Mouse (Mus musculus) hindbrain, embryonic 15.5 days (tissue): ENCODE measurements at regions not wholly inside any gene's neighbourhood (a gene's known extent, or its start where the extent isn't known, plus 50 kb on each side); places are given as distances from the start of the nearest gene placed in this dataset.

Experiments used
- ATAC-seq: fragments of 200-750 bp; cut with Nextera tagmentation; 2 replicates; pipeline ENCODE4 v1.8.0; 2017; ENCODE audit warnings: low read depth, moderate number of reproducible peaks, moderate TSS enrichment; ENCODE audit not compliant: low FRiP score
- H3K27ac ChIP-seq: fragments of 300-500 bp; sonication (generic); replicated peaks from 2 replicates; pipeline ENCODE4 v1.5.1; 2015; ENCODE audit warnings: mild to moderate bottlenecking, inconsistent platforms
- H3K27me3 ChIP-seq: fragments of 300-500 bp; sonication (generic); 2 replicates; pipeline ENCODE4 v1.6.1; 2015; ENCODE audit warnings: control low read depth, inconsistent platforms
- H3K36me3 ChIP-seq: fragments of 300-500 bp; sonication (generic); 2 replicates; pipeline ENCODE4 v1.6.1; 2015; ENCODE audit warnings: control low read depth, inconsistent platforms
- H3K4me1 ChIP-seq: fragments of 300-500 bp; sonication (generic); replicated peaks from 2 replicates; pipeline ENCODE4 v1.6.1; 2015; ENCODE audit warnings: control low read depth, inconsistent platforms
- H3K4me2 ChIP-seq: fragments of 300-500 bp; sonication (generic); 2 replicates; pipeline ENCODE4 v1.6.1; 2015; ENCODE audit warnings: moderate library complexity, mild to moderate bottlenecking, inconsistent platforms
- H3K4me3 ChIP-seq: fragments of 300-500 bp; sonication (generic); 2 replicates; pipeline ENCODE4 v1.5.1; 2015; ENCODE audit warnings: mild to moderate bottlenecking, inconsistent platforms
- H3K9ac ChIP-seq: fragments of 300-500 bp; sonication (generic); 2 replicates; pipeline ENCODE4 v1.6.1; 2015; ENCODE audit warnings: inconsistent platforms
- H3K9me3 ChIP-seq: fragments of 300-500 bp; sonication (generic); 2 replicates; pipeline ENCODE4 v1.6.1; 2016; ENCODE audit warnings: control low read depth, inconsistent platforms
- WGBS: fragments of 180-500 bp; shearing (Covaris S2); methylation state at CpG from one replicate; pipeline ENCODE4 v1.1.7; 2015; 5-methylcytosine and 5-hydroxymethylcytosine counted together

DNA sequence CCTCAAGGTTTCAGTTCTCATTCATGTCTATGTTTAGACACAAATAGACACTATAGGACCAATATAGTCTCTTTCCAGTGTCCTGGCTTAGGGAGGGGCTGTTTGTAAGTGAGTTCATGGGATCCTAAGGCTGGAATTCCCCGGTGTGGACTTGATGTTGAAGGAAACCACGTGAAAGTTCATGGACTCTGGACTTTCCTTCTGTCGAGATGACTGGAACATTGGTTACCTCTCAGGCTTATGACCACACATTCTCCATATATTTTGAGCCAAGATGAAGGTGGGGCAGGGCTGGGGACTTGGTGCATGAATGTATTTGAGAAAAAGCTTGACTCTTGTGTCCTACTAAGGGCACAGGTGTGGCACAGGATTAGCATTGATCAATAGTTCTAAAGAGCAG, 206.3 kb upstream of the Ankrd55 start:
- no peaks in the 10 kb centered on the region for H3K9me3 ChIP-seq
- no peak overlapping the region for H3K9ac ChIP-seq
- no peak overlapping the region for H3K27ac ChIP-seq
- no peak for ATAC-seq
- WGBS, result 93% methylated on average over 3 of the region's 3 CpGs
- no peaks in the 10 kb centered on the region for H3K27me3 ChIP-seq
- no peak overlapping the region for H3K4me3 ChIP-seq
- H3K4me2 ChIP-seq, result no peak overlapping the region
- H3K36me3 ChIP-seq, result no peaks in the 10 kb centered on the region
- no peaks in the 10 kb centered on the region for H3K4me1 ChIP-seq

DNA sequence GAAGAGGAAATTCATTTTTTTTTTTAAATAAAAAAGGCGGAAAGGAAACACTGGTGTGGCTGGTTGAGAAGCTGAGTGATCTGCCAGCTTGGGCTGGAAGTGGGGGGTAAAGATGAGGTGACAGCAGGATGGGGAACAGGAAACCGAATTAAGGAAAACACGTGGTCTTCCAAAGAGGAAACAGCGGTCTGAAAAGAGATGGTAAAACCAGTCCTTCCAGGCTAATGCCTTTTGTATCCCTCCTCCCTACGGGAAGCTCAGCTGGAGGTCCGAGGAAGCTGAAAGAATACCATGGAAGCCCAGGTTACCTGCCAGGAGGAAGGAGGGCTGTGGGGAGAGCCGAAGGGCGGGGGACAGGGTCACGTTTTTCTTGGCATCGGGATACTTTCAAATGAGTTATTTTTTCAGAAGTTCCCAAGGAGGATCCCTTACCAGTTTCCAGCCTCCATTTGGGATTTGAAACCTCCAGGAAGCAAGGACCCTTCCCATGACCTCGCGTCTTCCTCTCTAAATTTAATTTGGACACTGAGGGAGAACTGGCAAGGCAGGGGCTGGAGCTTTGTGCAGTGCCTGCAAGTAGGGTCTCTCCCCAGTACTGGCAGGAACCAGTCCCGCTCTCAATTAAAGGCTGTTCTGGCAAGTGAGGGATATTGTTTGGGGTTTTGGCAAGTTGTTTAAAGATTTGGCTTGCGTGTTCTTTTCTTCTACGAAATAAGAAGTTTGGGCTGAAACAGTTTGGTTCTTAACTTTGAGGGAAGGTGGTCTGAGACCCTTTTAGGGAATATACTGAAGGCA, 203.6 kb upstream of the Ankrd55 start:
- ATAC-seq, result no peak
- Histone ChIP-seq H3K9ac (no peak overlapping the region), H3K36me3 (no peaks in the 10 kb centered on the region), H3K27me3 (no peaks in the 10 kb centered on the region), H3K27ac (no peak overlapping the region), H3K9me3 (no peaks in the 10 kb centered on the region), H3K4me1 (no peaks in the 10 kb centered on the region), H3K4me2 (0 out of 2 replicates have a peak overlapping the region, but pooled peaks have one; percentile 7), H3K4me3 (no peak overlapping the region)
- 61% methylated on average over 15 of the region's 15 CpGs for WGBS

DNA sequence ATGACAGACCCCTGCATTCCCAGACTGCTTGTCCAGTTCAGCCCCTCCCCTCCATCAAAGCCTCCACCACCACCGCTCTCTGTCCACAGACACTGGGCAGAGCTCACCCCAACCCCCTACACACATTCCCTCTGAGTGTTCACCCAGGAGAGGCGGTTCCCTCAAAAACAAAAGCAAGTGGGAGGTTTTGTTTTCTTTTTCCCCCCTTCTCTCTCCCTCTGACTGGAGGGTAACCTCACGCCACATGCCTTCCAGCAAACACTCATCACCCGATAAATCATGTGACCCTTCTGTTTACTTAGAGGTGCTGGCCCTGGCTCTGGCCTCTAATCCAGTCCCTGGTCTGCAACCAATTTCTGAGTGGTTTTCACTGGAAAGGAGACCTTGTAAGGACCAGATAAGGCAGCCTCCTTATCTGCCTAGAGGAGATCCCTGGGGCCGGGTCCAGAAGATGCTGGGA, 199.9 kb upstream of the Ankrd55 start:
- H3K9ac ChIP-seq, result no peak overlapping the region
- H3K9me3 ChIP-seq, result no peaks in the 10 kb centered on the region
- ATAC-seq, result no peak
- no peak overlapping the region for H3K4me3 ChIP-seq
- 26% methylated on average over 5 of the region's 5 CpGs for WGBS
- no peaks in the 10 kb centered on the region for H3K4me1 ChIP-seq
- no peaks in the 10 kb centered on the region for H3K27me3 ChIP-seq
- no peak overlapping the region for H3K27ac ChIP-seq
- H3K4me2 ChIP-seq, result no peak overlapping the region
- H3K36me3 ChIP-seq, result no peaks in the 10 kb centered on the region

DNA sequence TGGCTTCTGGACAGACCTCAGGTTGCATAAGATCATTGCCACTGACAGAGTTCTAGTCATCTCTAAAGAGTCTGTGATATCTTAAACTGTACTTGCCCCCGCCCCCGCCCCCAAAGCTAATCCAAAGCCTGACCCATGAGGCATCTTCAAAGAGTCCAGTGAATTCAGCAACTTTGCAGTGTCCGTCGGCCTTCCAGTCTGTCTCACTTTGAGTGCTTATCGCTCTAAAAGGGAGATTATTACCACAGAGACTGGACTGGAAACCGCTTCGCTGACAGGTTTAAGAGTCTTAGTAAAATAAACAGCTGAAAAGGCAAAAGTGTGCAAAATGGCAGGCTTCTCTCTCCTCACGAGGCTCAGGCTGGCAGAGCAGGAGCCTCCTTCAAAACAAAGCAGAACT, 197.5 kb upstream of the Ankrd55 start:
- Histone ChIP-seq H3K4me3 (no peak overlapping the region), H3K9ac (no peak overlapping the region), H3K27me3 (no peaks in the 10 kb centered on the region), H3K36me3 (no peaks in the 10 kb centered on the region), H3K4me2 (no peak overlapping the region), H3K27ac (no peak overlapping the region), H3K4me1 (no peaks in the 10 kb centered on the region), H3K9me3 (no peaks in the 10 kb centered on the region)
- ATAC-seq, result no peak
- 76% methylated on average over 8 of the region's 8 CpGs for WGBS

DNA sequence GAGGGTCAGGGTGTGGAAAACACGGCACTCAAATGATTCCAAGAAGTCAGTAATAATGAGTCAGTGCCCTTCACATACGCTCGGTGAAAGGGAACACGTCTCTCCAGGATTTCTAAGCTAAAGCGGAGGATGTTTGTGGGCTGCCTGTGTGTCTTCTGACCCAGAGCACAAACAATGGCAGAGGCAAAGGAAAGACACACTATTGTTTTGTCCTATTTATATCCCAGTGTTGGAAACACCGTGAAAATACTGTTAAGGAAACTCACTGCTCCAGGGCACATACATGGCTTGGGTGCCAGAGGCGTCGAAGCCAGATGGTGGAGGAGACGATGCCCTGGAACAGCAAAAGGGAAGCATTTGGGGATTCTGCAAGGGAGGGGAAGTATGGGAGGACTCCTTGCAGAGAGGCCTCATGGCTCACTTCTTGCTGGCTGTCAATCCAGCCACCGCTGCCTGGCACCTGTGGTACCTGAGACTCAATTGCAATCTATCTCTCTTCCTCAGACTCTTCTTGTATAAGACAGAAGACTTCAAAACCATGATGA, 192.6 kb upstream of the Ankrd55 start:
- Histone ChIP-seq H3K27ac (no peak overlapping the region), H3K4me2 (no peak overlapping the region), H3K9ac (no peak overlapping the region), H3K27me3 (no peaks in the 10 kb centered on the region), H3K4me1 (peaks cover 4% of the 10 kb centered on the region), H3K36me3 (no peaks in the 10 kb centered on the region), H3K4me3 (no peak overlapping the region), H3K9me3 (no peaks in the 10 kb centered on the region)
- WGBS, result 70% methylated on average over 10 of the region's 10 CpGs
- no peak for ATAC-seq

DNA sequence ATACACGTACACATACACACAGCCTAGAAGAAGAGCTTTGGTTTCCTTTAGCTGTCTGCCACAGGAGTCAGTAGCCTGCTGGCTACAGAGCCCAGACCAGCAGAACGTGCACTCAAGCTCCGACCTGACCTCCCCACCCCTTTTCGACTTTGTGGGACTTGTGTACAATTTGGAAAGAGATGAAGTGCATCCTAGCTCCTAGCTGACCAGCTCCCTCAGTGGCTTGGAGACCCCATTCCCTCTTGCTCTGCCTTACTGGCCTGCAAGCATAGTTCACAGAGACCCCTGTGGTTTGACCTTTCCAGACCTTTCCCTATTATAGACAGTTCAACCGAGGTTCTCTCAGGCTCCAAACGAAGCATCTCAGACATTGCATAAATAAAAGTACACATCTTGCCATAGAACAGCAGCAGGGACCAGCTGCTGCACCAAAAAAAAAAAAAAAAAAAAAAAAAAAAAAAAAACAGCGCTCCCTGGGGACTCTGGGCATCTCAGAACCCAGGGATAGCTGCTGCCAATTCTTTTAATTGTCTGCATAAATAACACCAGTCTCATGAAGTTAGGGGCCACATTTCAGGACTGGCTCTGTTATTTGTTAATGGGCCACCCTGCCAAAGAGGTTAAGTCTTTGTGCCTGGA, 188.2 kb upstream of the Ankrd55 start:
- Histone ChIP-seq H3K4me1 (peaks cover 15% of the 10 kb centered on the region), H3K27me3 (no peaks in the 10 kb centered on the region), H3K4me3 (peak overlapping the region; percentile 49), H3K9ac (peak overlapping the region; percentile 61), H3K27ac (peak overlapping the region; percentile 94), H3K4me2 (peak overlapping the region; percentile 83), H3K9me3 (no peaks in the 10 kb centered on the region), H3K36me3 (no peaks in the 10 kb centered on the region)
- ATAC-seq, result peak; percentile 36
- 28% methylated on average over 7 of the region's 7 CpGs for WGBS

DNA sequence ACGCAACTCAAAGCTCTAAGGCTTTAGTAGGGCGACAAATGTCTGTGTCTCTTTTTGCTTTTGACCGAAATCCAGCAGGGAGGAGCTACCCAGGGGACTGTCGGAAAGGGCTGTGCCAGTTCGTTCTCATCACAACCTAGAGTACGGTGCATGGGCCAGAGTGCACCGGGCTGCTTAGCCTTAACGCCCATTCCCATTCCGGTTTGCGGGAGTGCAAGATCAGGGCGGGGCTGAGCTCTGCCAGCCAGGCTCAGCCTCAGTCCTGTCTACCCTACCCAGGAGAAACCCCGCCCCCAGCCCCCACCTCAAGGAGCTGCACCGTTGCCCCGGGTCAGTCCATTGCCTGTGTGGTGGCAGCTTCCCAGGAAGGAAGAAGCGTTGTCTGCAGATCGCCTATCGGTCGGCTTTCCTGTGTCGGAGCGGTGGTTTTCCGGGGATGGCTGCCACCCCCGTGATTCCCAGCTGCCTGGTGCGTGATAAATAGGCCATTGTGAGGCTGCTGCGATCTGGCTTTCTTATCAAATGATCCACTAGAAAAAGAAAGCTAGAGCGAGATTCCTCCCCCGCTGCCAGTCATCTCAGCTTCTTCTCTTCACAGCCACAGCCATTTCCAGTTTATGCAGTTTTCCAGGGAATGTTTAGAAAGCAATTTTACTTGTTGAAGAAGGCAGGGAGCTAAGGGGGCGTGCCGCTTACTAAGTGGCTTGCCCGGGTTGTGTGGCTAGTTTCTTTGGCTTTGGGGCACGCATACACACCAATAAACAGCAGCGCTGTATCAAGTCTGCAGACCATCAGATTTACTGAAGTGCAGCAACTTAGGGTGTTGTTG, 187.4 kb upstream of the Ankrd55 start:
- H3K9me3 ChIP-seq, result no peaks in the 10 kb centered on the region
- peak overlapping the region; percentile 49 for H3K4me3 ChIP-seq
- peak; percentile 94 for ATAC-seq
- WGBS, result 2% methylated on average over 31 of the region's 31 CpGs
- peaks cover 15% of the 10 kb centered on the region for H3K4me1 ChIP-seq
- H3K36me3 ChIP-seq, result no peaks in the 10 kb centered on the region
- H3K4me2 ChIP-seq, result peak overlapping the region; percentile 83
- peak overlapping the region; percentile 94 for H3K27ac ChIP-seq
- H3K9ac ChIP-seq, result peak overlapping the region; percentile 61
- no peaks in the 10 kb centered on the region for H3K27me3 ChIP-seq

DNA sequence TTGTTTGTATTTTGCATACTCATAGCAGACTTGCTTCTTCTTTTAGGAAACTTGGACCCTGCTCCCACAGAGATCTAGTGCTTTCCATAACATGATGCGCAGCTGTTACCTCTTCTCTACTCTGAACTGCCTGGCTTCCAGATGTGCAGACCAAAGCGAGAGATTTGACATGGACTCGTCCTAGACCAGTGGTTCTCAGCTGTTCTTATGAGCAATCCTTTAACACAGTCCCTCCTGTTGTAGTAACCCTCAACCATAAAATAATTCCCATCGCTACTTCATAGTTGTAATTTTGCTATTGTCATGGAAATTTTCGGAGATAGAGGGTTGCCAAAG, 186.9 kb upstream of the Ankrd55 start:
- ATAC-seq, result no peak
- Histone ChIP-seq H3K36me3 (no peaks in the 10 kb centered on the region), H3K27me3 (no peaks in the 10 kb centered on the region), H3K27ac (peak overlapping the region; percentile 94), H3K9me3 (no peaks in the 10 kb centered on the region), H3K4me2 (peak overlapping the region; percentile 83), H3K4me1 (peaks cover 15% of the 10 kb centered on the region), H3K4me3 (peak overlapping the region; percentile 49), H3K9ac (peak overlapping the region; percentile 61)
- 32% methylated on average over 5 of the region's 5 CpGs for WGBS

DNA sequence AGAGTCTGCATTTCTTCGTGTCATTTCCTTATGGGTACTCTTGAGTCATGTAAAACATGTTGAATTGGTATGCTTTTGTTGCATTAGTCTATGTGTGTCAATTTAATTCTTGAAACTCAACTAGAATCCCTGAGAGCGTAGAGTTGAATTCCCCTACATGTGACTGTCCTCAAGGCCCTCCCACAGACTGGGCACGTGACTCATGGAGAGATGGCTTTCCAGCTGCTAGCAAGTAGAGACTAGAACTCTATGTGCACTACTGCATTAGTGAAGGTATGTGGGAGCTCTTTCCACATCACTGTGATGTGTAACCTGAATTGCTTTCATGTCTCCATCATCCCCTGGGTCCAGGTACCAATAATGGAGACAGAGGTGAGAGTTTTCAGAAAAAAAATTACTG, 182.3 kb upstream of the Ankrd55 start:
- H3K9ac ChIP-seq, result no peak overlapping the region
- no peaks in the 10 kb centered on the region for H3K9me3 ChIP-seq
- no peak overlapping the region for H3K4me2 ChIP-seq
- WGBS, result 94% methylated on average over 3 of the region's 3 CpGs
- no peak for ATAC-seq
- H3K4me3 ChIP-seq, result no peak overlapping the region
- no peak overlapping the region for H3K27ac ChIP-seq
- no peaks in the 10 kb centered on the region for H3K36me3 ChIP-seq
- no peaks in the 10 kb centered on the region for H3K27me3 ChIP-seq
- H3K4me1 ChIP-seq, result peaks cover 10% of the 10 kb centered on the region

DNA sequence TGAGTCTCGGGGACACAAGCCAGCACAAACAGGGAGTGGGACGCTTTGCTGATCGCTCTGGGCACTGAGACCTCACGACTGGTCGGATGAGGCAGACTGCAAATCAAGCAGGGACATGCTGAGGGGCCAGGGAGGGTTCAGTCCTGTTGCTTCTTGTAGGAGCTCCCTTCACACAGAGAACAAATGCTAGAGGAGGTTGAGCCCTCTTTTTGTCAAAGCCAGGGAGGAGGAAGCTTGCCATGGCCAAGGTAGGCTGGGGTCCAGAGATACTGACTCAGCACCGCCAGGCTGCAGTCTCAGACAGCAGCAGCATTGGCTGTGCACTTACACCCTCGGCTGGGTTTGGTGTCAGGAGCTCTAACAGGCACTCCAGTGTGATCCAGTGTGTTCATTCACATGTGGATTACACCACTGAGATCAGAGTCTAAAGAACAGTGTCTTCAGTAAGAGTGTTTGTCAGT, 173.5 kb upstream of the Ankrd55 start:
- H3K9me3 ChIP-seq, result no peaks in the 10 kb centered on the region
- 0 out of 2 replicates have a peak, but pooled peaks cover under 1% of the 10 kb centered on the region for H3K4me1 ChIP-seq
- no peak for ATAC-seq
- no peaks in the 10 kb centered on the region for H3K36me3 ChIP-seq
- no peak overlapping the region for H3K4me2 ChIP-seq
- H3K9ac ChIP-seq, result no peak overlapping the region
- no peaks in the 10 kb centered on the region for H3K27me3 ChIP-seq
- no peak overlapping the region for H3K27ac ChIP-seq
- WGBS, result 82% methylated on average over 7 of the region's 7 CpGs
- no peak overlapping the region for H3K4me3 ChIP-seq

DNA sequence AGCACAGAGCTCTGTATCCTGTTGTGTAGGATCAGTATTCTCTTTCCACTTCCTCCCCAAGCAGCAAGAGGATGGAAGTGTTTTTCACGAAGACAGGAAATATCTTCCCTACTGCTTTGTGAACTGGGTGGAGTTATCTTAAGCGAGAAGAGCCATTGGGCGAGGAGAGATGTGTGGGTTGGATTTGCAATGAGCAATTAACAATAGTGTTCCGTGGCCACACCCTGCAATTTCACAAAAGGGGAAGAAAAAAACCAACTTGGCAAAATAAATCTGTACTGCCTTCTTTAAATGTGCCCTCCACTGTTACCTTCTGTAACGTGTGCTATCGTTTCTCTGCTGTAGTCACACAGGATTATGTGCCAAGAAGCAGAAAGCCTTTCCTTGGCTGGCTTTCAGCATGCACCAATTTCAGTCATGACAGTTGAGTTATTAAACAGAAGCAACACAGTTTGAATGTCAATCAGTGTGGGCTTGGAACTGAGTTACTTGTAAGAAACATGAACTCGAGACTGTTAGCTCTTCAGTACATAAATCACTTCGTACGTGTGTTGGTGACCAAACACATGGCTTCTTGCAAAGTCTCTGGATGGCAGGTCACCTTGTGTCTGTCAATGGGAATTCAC, 172.0 kb upstream of the Ankrd55 start:
- H3K4me1 ChIP-seq, result peaks cover 9% of the 10 kb centered on the region; the same call in 1 of the 2 replicates
- no peak overlapping the region for H3K4me3 ChIP-seq
- H3K27ac ChIP-seq, result 0 out of 2 replicates have a peak overlapping the region, but pooled peaks have one; percentile 6
- H3K36me3 ChIP-seq, result no peaks in the 10 kb centered on the region
- H3K9ac ChIP-seq, result no peak overlapping the region
- peak; percentile 29; the same call in 1 of the 2 replicates for ATAC-seq
- H3K9me3 ChIP-seq, result no peaks in the 10 kb centered on the region
- no peak overlapping the region for H3K4me2 ChIP-seq
- WGBS, result 59% methylated on average over 9 of the region's 9 CpGs
- H3K27me3 ChIP-seq, result no peaks in the 10 kb centered on the region
